Mouse (Mus musculus) stomach, postnatal 0 days (tissue): ENCODE results near the gene Vapb.

Experiments
- CTCF ChIP-seq: IDR thresholded peaks from 2 replicates; pipeline ENCODE4 v1.5.1; 2016; ENCODE audit warnings: antibody characterized with exemption, low read depth, mild to moderate bottlenecking, moderate library complexity
- EP300 ChIP-seq: optimal IDR thresholded peaks from 2 replicates; pipeline ENCODE3; 2016; ENCODE audit warnings: antibody characterized with exemption

DNA sequence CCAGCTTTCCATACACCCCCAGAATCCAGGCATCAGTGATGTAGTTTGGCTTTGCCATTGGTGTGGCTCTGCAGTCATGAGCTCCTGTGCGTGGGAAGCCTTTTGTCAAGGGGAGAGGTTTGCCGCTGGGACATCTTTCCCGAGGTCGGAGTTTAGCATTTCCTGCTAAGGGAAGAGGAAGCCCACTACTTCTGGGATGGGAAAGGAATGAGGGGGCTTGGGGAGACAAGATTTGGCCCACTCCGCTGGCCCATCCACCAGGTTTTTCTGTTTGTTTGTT is 73.5 kb downstream of the Vapb start:
- TF ChIP-seq CTCF = no peak
- TF ChIP-seq EP300 = no peak
